In genomic region chr7:112697162-112697841, GRCm38 (mm10) we compare ENCODE assay signal across 8 mouse cellular contexts. TPM values are rescaled to one million over a fixed set of nuclear protein-coding genes. Genes with fewer than 3 reads are reported as not detected.
DNase-seq lines count a peak whose midpoint lies in the region; ATAC-seq and TF ChIP-seq lines count a peak whose summit lies in the region.

No protein-coding gene starts in this region.

- no peaks in the 10 kb centered on the region for H3K9me3 ChIP-seq in hindbrain, embryonic 14.5 days (ENCODE audit: control insufficient read depth, low read length)
- no peaks in the 10 kb centered on the region for H3K9me3 ChIP-seq in neural tube, embryonic 14.5 days (ENCODE audit: control insufficient read depth, low read length)

- H3K4me1 ChIP-seq in hindbrain, embryonic 14.5 days (replicated peaks; ENCODE audit: control insufficient read depth, insufficient read depth, low read length) = peaks cover 42% of the 10 kb centered on the region
- no peaks in the 10 kb centered on the region for H3K4me1 ChIP-seq in liver, adult 2 months (ENCODE audit: control insufficient read depth, insufficient read depth, low read length)
- peaks cover 28% of the 10 kb centered on the region; the same call in 1 of the 2 replicates for H3K4me1 ChIP-seq in neural tube, embryonic 14.5 days (ENCODE audit: control insufficient read depth, insufficient read depth, low read length)

- peaks cover 3% of the 10 kb centered on the region for H3K36me3 ChIP-seq in C2C12 (ENCODE audit: control insufficient read depth, insufficient read depth)
- H3K36me3 ChIP-seq in hindbrain, embryonic 14.5 days (replicated peaks; ENCODE audit: control insufficient read depth, insufficient read depth) = no peaks in the 10 kb centered on the region
- no peaks in the 10 kb centered on the region for H3K36me3 ChIP-seq in liver, adult 2 months (ENCODE audit: control insufficient read depth, insufficient read depth, low read length)
- H3K36me3 ChIP-seq in neural tube, embryonic 14.5 days (ENCODE audit: control insufficient read depth, insufficient read depth, low read length) = no peaks in the 10 kb centered on the region

- H3K9ac ChIP-seq in hindbrain, embryonic 14.5 days = no peak overlapping the region; the same call in 1 of the 2 replicates
- H3K9ac ChIP-seq in liver, adult 2 months (ENCODE audit: low read depth, low read length) = 0 out of 2 replicates have a peak overlapping the region, but pooled peaks have one; percentile 35
- H3K9ac ChIP-seq in neural tube, embryonic 14.5 days (replicated peaks; ENCODE audit: low read depth, low read length) = 0 out of 2 replicates have a peak overlapping the region, but pooled peaks have one; percentile 28

- WGBS in hindbrain, embryonic 14.5 days = 7% methylated on average over 10 of the region's 10 CpGs
- 57% methylated on average over 10 of the region's 10 CpGs for WGBS in liver, adult 2 months
- WGBS in neural tube, embryonic 14.5 days = 10% methylated on average over 10 of the region's 10 CpGs

- ATAC-seq in hindbrain, embryonic 14.5 days (ENCODE audit: low FRiP score) = peak; percentile 37; the same call in 1 of the 2 replicates
- ATAC-seq in neural tube, embryonic 14.5 days (ENCODE audit: low read depth) = 0 out of 2 replicates have a peak, but pooled peaks have one; percentile 29
- no peak for ATAC-seq in erythroblast, adult 5-6 weeks (replicated peaks; ENCODE audit: low FRiP score, poor library complexity, severe bottlenecking)

- peaks cover 95% of the 10 kb centered on the region for H3K79me2 ChIP-seq in C2C12 (ENCODE audit: control insufficient read depth, insufficient read depth)
- H3K79me2 ChIP-seq in liver, adult 2 months (ENCODE audit: control insufficient read depth, insufficient read depth, low read length) = peaks cover 17% of the 10 kb centered on the region; the same call in 1 of the 2 replicates

- no peak for TF ChIP-seq POLR2A in liver, adult 2 months (IDR thresholded peaks at IDR 0.05; ENCODE audit: extremely low read depth, insufficient read depth, low read length)

- H3K27me3 ChIP-seq in C2C12 (ENCODE audit: control insufficient read depth, insufficient read depth, insufficient read length) = no peaks in the 10 kb centered on the region
- H3K27me3 ChIP-seq in hindbrain, embryonic 14.5 days (ENCODE audit: control insufficient read depth, insufficient read depth, low read length) = no peaks in the 10 kb centered on the region
- no peaks in the 10 kb centered on the region for H3K27me3 ChIP-seq in liver, adult 2 months (ENCODE audit: control insufficient read depth, insufficient read depth, low read length)
- H3K27me3 ChIP-seq in neural tube, embryonic 14.5 days (ENCODE audit: control insufficient read depth, insufficient read depth, low read length) = no peaks in the 10 kb centered on the region

- peak; percentile 49 for DNase-seq in adrenal gland, adult 8-10 months
- DNase-seq in gastrocnemius, adult 8-10 months (ENCODE audit: low spot score in 2 of 2) = peak; percentile 16 to 41
- DNase-seq in hindbrain, embryonic 14.5 days (ENCODE audit: low spot score) = no peak
- peak; percentile 30 for DNase-seq in liver, adult 2 months (ENCODE audit: extremely low read depth, low read depth, low spot score)
- DNase-seq in urinary bladder, adult 2 months (ENCODE audit: low spot score) = no peak

- peak overlapping the region; percentile 49 for H3ac ChIP-seq in C2C12 (ENCODE audit: control insufficient read depth, insufficient read length, low read depth)

- TF ChIP-seq CTCF in C2C12 (IDR thresholded peaks at IDR 0.05; ENCODE audit: control insufficient read depth, insufficient read depth, insufficient read length) = no peak
- TF ChIP-seq CTCF in liver, adult 2 months (IDR thresholded peaks at IDR 0.05; ENCODE audit: low read depth, low read length) = no peak

- 0 out of 2 replicates have a peak overlapping the region, but pooled peaks have one; percentile 5 for H3K4me2 ChIP-seq in hindbrain, embryonic 14.5 days (replicated peaks)
- peak overlapping the region; percentile 20; the same call in 1 of the 2 replicates for H3K4me2 ChIP-seq in neural tube, embryonic 14.5 days (ENCODE audit: low read depth, low read length)

- H3K4me3 ChIP-seq in C2C12 (ENCODE audit: insufficient read depth, poor library complexity, severe bottlenecking) = no peak overlapping the region
- no peak overlapping the region for H3K4me3 ChIP-seq in hindbrain, embryonic 14.5 days (replicated peaks; ENCODE audit: low read length)
- no peak overlapping the region for H3K4me3 ChIP-seq in liver, adult 2 months (ENCODE audit: insufficient read depth, low read depth, low read length)
- no peak overlapping the region for H3K4me3 ChIP-seq in neural tube, embryonic 14.5 days (ENCODE audit: low read depth, low read length)

- peak overlapping the region; percentile 60 for H3K27ac ChIP-seq in hindbrain, embryonic 14.5 days
- H3K27ac ChIP-seq in liver, adult 2 months (replicated peaks; ENCODE audit: insufficient read depth, low read depth, low read length) = peak overlapping the region; percentile 78
- H3K27ac ChIP-seq in neural tube, embryonic 14.5 days (ENCODE audit: low read depth, low read length) = peak overlapping the region; percentile 66; the same call in 1 of the 2 replicates

- H3K79me3 ChIP-seq in C2C12 (ENCODE audit: low read depth) = peaks cover 82% of the 10 kb centered on the region

TF ChIP-seq in C2C12, 6 proteins besides CTCF, POLR2A, EP300 and RAD21:
- TF ChIP-seq MYOD1 (IDR thresholded peaks at IDR 0.05; ENCODE audit: control insufficient read depth, insufficient read length, low read depth) (no peak), FOSL1 (IDR thresholded peaks at IDR 0.05; ENCODE audit: insufficient read depth, low read length, poor library complexity, severe bottlenecking) (peak; percentile 81), CEBPB (IDR thresholded peaks at IDR 0.05; ENCODE audit: low read depth) (no peak), MAX (IDR thresholded peaks at IDR 0.05) (no peak), MYOG (IDR thresholded peaks at IDR 0.05; ENCODE audit: control insufficient read depth, extremely low read depth, insufficient read length) (no peak), USF1 (IDR thresholded peaks at IDR 0.05; ENCODE audit: low read depth) (no peak)

RNA-seq across cellular contexts. Expression of gene Tead1, which starts 18.2 kb away (rescaled TPM):
- 25.1 TPM for polyA plus RNA-seq in C2C12 (2012; fragmentation: generic; extraction: Trizol)
- 10 to 100 TPM; 73.4 to 82.7 (median 78.7) TPM for total RNA-seq in adrenal gland, adult 8-10 months (2022)
- 100 to 1,000 TPM; 165 to 271 (median 210) TPM for total RNA-seq in gastrocnemius, adult 8-10 months (2022)
- polyA plus RNA-seq in hindbrain, embryonic 14.5 days (2014; fragmentation: Nextera tagmentation; extraction: Ambion mirVana) = 6.5 and 16.0 TPM in 2 replicates
- 4.1 and 5.9 TPM in 2 replicates for total RNA-seq in liver, adult 2 months (2014; rRNA removed)
- polyA plus RNA-seq in liver, adult 2 months (2012; rRNA removed) = 2.2 and 2.3 TPM in 2 replicates
- polyA plus RNA-seq in neural tube, embryonic 14.5 days (2014; fragmentation: Nextera tagmentation; extraction: Ambion mirVana) = 13.2 and 13.9 TPM in 2 replicates
- not detected in 2 replicates for total RNA-seq in erythroblast, adult 5-6 weeks (2015; ENCODE audit: low replicate concordance)
- total RNA-seq in erythroblast, adult 5-6 weeks (2017; ENCODE audit: low replicate concordance) = 0.14 TPM in 1 of 2 replicates, not detected in the other
- 43.5 and 60.2 TPM in 2 replicates for polyA plus RNA-seq in urinary bladder, adult 2 months (2012; rRNA removed)

Comparison
In these comparisons a context has a peak if more than half of its experiments do, and no peak if none do; other contexts are left out.
1. DNase-seq: peak in adrenal gland, adult 8-10 months (single experiment), gastrocnemius, adult 8-10 months (2 of 2) and liver, adult 2 months (single experiment); none in hindbrain, embryonic 14.5 days (single experiment) and urinary bladder, adult 2 months (single experiment).
2. Peak in every context shown above with its lines, with median percentiles within 50 percentile points of each other: H3K27ac ChIP-seq.